Mouse (Mus musculus) cerebellum, adult (tissue): Measurements from ENCODE around the gene Gm43738.

Source experiments
- ATAC-seq: cut with Nextera tagmentation; 2 replicates; pipeline ENCODE4 v1.9.2; 2017; ENCODE audit warnings: mild to moderate bottlenecking, moderate library complexity, mixed read lengths; ENCODE audit not compliant: insufficient number of reproducible peaks, low FRiP score, low TSS enrichment

Gene Gm43738

DNA sequence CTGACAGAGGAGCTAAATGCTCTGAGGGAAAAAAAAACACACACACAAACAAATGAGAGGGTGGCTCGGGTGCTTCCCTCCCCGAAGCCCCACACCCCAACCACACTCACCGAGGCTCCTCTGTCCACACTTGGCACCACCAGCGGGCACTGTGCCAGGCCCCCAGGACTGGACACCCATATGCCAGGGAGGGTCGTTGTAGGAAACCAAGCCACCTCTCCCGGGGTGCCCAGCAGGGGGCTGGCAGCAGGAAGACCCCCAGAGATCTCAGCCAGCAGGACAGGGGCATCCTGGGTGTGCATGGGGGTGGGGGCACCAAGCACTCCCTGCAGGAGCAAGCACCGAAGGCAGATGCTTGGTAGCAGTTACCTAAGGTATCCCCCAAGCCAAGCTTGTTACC lies at the start of gene Gm43738:
TSS of gene Gm43738 (minus strand) at position 289 of the 400 bp plus-strand sequence.
- ATAC-seq: no peak

DNA sequence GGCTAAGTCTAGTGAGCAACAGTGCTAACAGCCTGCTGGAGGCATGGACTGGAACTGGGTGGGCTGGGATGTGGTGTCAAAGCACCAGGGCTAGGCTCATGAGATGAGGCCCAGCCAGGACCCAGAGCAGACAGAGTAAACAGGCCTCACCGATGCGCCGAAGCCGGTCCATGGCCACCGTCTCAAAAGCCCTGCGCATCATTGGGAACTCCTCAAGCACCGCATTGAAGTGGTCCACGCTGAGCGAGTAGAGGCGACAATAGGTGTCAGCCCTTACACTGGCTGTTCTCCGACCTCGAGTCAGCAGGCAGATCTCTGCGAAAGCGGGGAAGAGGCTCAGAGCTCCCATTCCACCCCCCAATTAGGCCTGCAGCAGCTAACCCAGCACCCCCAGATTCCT lies 47.7 kb upstream of the Gm43738 start:
- ATAC-seq: no peak

DNA sequence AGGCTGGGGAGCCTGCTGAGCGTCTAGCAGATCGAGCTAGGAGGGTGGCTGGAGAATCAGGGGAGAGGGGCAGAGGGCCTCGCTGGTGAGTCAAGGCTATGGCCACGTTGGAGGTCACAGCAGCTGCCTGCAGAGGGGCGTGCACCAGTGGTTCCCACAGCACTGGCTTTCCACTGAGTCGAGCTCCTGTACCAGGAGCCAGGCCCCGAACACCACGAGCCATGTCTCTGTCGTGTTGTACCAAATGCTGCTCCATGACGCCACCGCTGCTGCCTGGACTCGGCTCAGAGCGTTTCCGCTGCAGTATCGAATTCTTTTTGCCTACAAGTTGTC lies 47.0 kb upstream of the Gm43738 start:
- no peak for ATAC-seq

DNA sequence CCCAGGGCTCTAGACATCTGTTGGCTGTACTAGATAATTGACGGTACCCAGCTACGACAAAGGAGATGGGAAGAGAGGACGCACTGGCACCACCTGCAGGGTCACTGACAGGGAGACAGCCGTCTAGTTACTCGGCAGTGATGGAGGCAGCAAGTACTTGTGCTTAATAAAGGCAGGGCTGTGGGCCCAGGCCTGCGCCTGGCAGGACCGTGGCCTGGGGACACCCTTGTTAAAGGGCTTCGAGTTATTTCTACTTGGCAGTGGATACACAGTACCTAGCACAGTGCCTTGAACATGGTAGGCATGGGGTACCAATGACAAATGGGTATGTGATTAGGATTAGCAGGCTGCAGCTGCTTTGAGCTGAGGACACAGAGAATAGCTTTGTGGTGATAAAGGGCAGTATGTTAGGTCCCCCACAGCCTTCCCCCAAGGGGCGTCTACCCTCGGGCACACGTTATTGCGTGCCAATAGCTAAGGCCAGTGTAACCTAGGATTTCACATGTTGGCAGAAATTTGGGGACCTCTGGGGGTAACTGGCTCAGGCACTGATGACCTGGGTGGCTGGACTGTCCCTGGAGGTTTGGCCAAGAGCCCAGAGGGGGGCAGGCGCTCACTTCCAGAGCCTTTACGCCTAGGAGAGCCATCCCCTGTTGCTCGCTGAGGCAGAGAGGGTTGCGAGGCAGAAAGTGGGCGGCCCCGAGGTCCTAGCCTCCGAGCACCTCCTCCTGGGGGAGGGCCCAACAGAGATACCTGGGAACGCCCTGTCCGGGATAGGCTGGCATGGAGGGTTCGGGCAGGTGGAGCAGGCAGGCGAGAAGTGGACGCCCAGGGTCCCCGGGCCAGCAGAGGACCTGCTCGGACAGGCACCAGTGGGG lies 46.4 kb upstream of the Gm43738 start:
- ATAC-seq: no peak

- ATAC-seq: no peak
Observed at GRCm38 (mm10) chr3:89145566-89145965, 44.7 kb upstream of the Gm43738 start.

GRCm38 (mm10) chr3:89144821-89145220 lies 43.9 kb upstream of the Gm43738 start:
- no peak for ATAC-seq

- ATAC-seq: no peak
Observed at GRCm38 (mm10) chr3:89136365-89136764, 35.5 kb upstream of the Gm43738 start.

DNA sequence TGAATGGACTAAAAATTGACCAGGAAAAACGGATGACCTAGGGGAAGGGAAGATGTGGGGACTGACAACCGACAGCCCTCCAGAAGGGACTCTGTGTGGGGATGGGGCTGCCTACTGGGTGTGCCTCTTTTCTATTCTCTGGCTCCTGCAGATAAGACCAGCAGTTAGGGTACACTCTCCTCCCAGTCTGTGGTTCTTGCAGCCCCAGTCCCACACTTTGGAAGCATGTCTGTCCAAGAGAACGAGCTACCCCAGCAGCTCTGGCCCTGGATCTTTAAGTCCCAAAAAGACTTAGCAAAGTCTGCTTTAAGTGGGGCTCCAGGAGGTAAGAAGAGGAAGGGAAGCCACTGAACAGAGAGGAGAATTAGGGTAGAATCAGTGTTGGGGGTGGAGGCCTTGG lies 35.1 kb upstream of the Gm43738 start, which contains the start of gene Pklr:
TSS of gene Pklr (plus strand) at position 185 of the 400 bp plus-strand sequence.
- no peak for ATAC-seq

- no peak for ATAC-seq
Observed at GRCm38 (mm10) chr3:89133752-89134151, 32.9 kb upstream of the Gm43738 start.

GRCm38 (mm10) chr3:89133063-89133450 lies 32.2 kb upstream of the Gm43738 start:
- ATAC-seq: no peak

GRCm38 (mm10) chr3:89132285-89133062 lies 31.6 kb upstream of the Gm43738 start:
- ATAC-seq: peak; percentile 83; the same call in 1 of the 2 replicates

DNA sequence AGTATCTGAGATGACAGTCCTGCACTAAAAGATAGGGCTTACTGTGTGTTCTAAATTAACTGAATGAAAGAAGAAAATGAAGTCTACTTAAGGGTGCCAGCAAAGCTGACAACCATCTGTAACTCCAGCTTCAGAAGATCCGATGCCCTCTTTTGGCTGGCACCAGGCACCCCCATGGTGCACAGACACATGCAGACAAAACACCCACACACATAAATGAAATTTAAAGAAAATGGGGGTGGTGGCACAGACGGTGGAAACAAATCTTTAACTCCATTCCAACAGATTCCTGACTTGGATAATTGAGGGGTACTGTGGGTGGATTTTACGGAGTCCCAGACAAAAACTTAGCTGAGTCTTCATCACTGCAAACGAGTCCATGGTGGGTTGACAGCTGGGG lies 30.9 kb upstream of the Gm43738 start:
- no peak for ATAC-seq

DNA sequence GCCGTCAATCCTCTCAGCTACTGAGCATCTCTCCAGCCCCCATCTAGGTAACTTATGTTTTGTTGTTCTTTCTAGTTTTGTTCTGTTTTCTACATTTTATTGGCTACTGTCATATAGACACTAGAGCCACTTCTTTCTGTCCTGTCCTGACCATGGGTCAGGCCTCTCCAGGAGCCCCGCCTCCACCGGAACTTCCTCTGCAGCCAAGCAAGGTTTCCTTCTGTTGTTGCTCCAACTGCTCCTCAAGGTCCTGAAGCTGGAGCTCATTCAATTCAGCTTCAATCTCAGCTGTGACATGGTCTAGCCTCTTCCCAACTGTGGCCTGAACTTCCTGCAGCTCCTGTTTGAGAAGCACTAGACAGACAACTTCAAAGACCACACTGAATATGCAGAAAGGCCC lies 29.0 kb upstream of the Gm43738 start:
- ATAC-seq: no peak

DNA sequence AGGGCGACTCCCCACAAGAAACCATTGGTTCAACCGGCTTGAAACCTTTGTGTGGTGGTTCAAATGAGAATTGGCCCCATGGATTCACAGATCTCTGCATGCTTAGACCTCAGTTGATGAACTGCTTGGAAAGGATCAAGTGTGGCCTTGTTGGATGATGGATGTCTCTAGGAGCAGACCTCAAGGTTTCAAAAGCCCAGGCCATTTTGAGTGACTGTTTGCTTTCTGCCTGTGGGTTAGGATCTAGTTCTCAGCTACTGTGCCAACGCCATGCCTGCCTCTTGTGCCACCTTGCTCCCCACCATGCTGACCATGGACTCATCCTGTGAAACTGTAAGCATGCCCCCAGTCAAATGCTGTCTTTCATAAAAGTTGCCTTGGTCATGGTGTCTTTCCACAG lies 25.1 kb upstream of the Gm43738 start:
- ATAC-seq: no peak

DNA sequence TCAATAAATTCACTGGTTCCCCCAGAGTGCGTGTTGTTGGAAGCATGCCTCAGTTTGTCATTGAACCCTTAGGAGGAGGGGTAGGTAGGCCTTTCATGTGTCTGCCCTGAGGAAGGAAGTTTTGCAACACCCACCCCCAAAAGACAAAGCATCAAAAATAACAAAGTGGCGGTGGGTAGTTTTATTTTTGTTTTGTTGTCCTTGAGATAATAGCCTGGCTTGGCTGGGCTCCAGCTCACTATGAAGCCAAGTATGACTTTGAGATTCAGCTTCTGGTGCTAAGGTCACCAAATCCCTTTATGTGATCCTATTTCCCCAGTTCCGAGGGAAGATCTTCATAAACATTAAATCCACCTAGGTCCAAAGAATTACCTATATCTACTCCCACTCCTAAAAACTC lies 23.3 kb upstream of the Gm43738 start:
- no peak for ATAC-seq

DNA sequence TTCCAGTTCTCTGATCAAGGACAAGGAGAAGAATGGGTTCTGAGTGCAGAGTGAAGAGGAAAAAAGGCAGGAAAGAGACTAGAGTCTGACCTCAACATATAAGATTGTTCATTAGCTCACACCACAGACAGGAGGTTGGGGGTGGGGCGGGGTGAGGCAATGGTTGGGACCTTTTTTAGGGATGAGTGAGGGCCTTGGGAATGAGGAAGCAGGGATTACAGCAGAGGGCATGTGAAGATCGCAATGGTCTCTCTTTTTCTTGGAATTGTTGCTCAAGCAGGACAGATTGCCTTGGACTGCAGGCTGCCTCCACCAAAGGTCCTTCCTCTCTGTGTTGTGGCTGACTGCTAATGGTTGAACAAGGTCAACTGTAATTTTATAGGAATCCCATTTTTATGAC lies 22.4 kb upstream of the Gm43738 start:
- no peak for ATAC-seq

- no peak for ATAC-seq
Observed at GRCm38 (mm10) chr3:89115522-89115921, 14.6 kb upstream of the Gm43738 start.

DNA sequence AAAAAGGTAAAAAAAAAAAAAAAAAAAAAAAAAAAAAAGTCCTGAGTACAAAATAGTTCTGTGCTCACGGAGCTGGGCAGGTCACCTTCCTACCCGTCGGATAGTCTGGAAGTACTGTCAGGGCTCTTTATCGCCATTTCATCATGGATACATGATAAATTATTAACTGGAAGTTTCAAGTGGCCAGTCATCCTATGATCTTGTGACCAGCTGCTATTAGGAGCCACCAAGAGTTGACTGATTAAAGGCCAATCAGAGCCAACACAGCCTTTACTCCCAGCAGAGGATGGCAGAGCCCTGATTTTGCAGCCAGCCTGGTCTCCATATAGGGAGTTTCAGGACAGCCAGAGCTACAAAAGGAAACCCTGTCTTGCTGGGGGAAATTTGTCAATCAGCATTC lies 12.2 kb upstream of the Gm43738 start:
- no peak for ATAC-seq

- ATAC-seq: no peak
Observed at GRCm38 (mm10) chr3:89108146-89108545, 7.2 kb upstream of the Gm43738 start.

DNA sequence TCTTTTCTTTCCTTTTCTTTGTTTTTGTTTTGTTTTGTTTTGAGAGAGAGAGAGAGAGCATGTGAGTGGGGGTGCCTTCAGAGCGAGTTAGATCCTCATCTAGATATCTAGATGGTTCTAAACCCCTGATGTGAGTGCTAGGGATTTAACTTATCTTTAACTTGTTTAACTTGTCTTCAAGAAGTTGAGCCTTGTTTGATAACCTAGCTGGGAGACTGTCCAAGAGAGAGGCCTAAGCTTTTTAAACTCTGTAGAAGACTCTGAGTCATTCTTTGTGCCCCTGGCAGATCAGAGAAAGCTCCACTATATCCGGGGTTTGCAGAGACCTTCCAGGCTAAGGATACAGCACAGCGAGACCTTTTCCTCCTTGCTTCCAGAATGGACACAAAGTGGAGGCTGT lies 6.6 kb upstream of the Gm43738 start:
- no peak for ATAC-seq

- ATAC-seq: no peak
Observed at GRCm38 (mm10) chr3:89106881-89107280, 6.0 kb upstream of the Gm43738 start.

GRCm38 (mm10) chr3:89103291-89103595 lies 2.3 kb upstream of the Gm43738 start:
- no peak for ATAC-seq
